Mouse (Mus musculus) T-helper 17 cell (primary cell): ENCODE data around the gene Adam19.
"Not testable (repeated sequence)": the region's sequence is repeated elsewhere in the genome, so short reads cannot be mapped to it uniquely, and the experiment has no call there.

Experiments
- in situ Hi-C, 2 experiments: fragments of 300-600 bp; cut with MboI, MseI; formaldehyde crosslinking; loops; 1 replicate in 1 of 2; 2 replicates in 1 of 2; pipeline ENCODE4 v1.15.1; 2025; ENCODE audit warnings: high pct_unique_total_duplicates in 2 of 2

Gene Adam19

GRCm38 (mm10) chr11:46055896-46056769, at the start of gene Adam19:
Gene Adam19 (plus strand): TSS chr11:46055992.
- in situ Hi-C loops, result loop anchor here (5.0 kb wide), 1 partner anchor 71 kb away; no protein-coding TSS in a partner anchor

GRCm38 (mm10) chr11:46016061-46016460, 39.7 kb upstream of the Adam19 start:
- in situ Hi-C loops, result no loop called here

GRCm38 (mm10) chr11:46020246-46020645, 35.5 kb upstream of the Adam19 start:
- in situ Hi-C loops, result no loop called here

GRCm38 (mm10) chr11:46021850-46022249, 33.9 kb upstream of the Adam19 start:
- in situ Hi-C loops, result no loop called here

- in situ Hi-C loops, result no loop called here
Measured at GRCm38 (mm10) chr11:46022983-46023382, 32.8 kb upstream of the Adam19 start.

- in situ Hi-C loops, result no loop called here
Measured at GRCm38 (mm10) chr11:46025962-46026392, 29.8 kb upstream of the Adam19 start.

GRCm38 (mm10) chr11:46027952-46028814, 27.6 kb upstream of the Adam19 start:
- in situ Hi-C loops, result no loop called here

- in situ Hi-C loops, result no loop called here
Measured at GRCm38 (mm10) chr11:46029485-46029884, 26.3 kb upstream of the Adam19 start.

GRCm38 (mm10) chr11:46030026-46030425, 25.8 kb upstream of the Adam19 start:
- in situ Hi-C loops, result loop anchor here in 1 of 2 experiments (10.0 kb wide), 1 partner anchor 185 kb away; no protein-coding TSS in a partner anchor

- in situ Hi-C loops, result loop anchor here in 1 of 2 experiments (10.0 kb wide), 1 partner anchor 183 kb away; no protein-coding TSS in a partner anchor
Measured at GRCm38 (mm10) chr11:46031470-46031869, 24.3 kb upstream of the Adam19 start.

- in situ Hi-C loops, result loop anchor here in 1 of 2 experiments (10.0 kb wide), 1 partner anchor 182 kb away; no protein-coding TSS in a partner anchor
Measured at GRCm38 (mm10) chr11:46032956-46033355, 22.8 kb upstream of the Adam19 start.

GRCm38 (mm10) chr11:46036374-46036773, 19.4 kb upstream of the Adam19 start:
- in situ Hi-C loops, result loop anchor here in 1 of 2 experiments (10.0 kb wide), 1 partner anchor 178 kb away; no protein-coding TSS in a partner anchor

- in situ Hi-C loops, result loop anchor here in 1 of 2 experiments (10.0 kb wide), 1 partner anchor 176 kb away; no protein-coding TSS in a partner anchor
Measured at GRCm38 (mm10) chr11:46038901-46039300, 16.9 kb upstream of the Adam19 start.

GRCm38 (mm10) chr11:46039335-46039734, 16.5 kb upstream of the Adam19 start:
- in situ Hi-C loops, result loop anchor here in 1 of 2 experiments (10.0 kb wide), 1 partner anchor 175 kb away; no protein-coding TSS in a partner anchor

- in situ Hi-C loops, result loop anchor here in 1 of 2 experiments (10.0 kb wide), 1 partner anchor 164 kb away; no protein-coding TSS in a partner anchor
Measured at GRCm38 (mm10) chr11:46040841-46041556, 14.8 kb upstream of the Adam19 start.

- in situ Hi-C loops, result loop anchor here in 1 of 2 experiments (10.0 kb wide), 1 partner anchor 163 kb away; no protein-coding TSS in a partner anchor
Measured at GRCm38 (mm10) chr11:46041607-46042267, 14.1 kb upstream of the Adam19 start.

GRCm38 (mm10) chr11:46044781-46045180, 11.0 kb upstream of the Adam19 start:
- in situ Hi-C loops, result loop anchor here in 1 of 2 experiments (10.0 kb wide), 1 partner anchor 160 kb away; no protein-coding TSS in a partner anchor

GRCm38 (mm10) chr11:46047264-46047663, 8.5 kb upstream of the Adam19 start:
- in situ Hi-C loops, result loop anchor here in 1 of 2 experiments (10.0 kb wide), 1 partner anchor 158 kb away; no protein-coding TSS in a partner anchor

- in situ Hi-C loops, result not testable (repeated sequence)
Measured at GRCm38 (mm10) chr11:46052105-46052659, 3.6 kb upstream of the Adam19 start, which contains the start of gene Gm12166. Gene Gm12166 (minus strand): TSS chr11:46052321.
